Mouse (Mus musculus) gonadal fat pad, adult 2 months (tissue): ENCODE results near the gene BC049762. TPM values are rescaled to one million over a fixed set of nuclear protein-coding genes. Genes with fewer than 3 reads are reported as not detected.

Source experiments
- DNase-seq: peaks from one replicate; pipeline ENCODE4 v3.0.0-alpha.2; 2012; ENCODE audit warnings: low read depth
- polyA plus RNA-seq: library from polyadenylated mRNA; depleted of rRNA; stranded (reverse); fragments of >200 nt; gene quantifications from 2 replicates; pipeline ENCODE4 v1.2.3, GENCODE M21; 2012; rRNA removed

Gene BC049762
- polyA plus RNA-seq, 1 experiment, result 2.2 TPM

- DNase-seq, result no peak
Observed at GRCm38 (mm10) chr11:51219396-51219980, 43.4 kb downstream of the BC049762 start.

- no peak for DNase-seq
Observed at GRCm38 (mm10) chr11:51214021-51214420, 48.8 kb downstream of the BC049762 start.

GRCm38 (mm10) chr11:51211426-51211825 is 51.4 kb downstream of the BC049762 start:
- no peak for DNase-seq

- no peak for DNase-seq
Observed at GRCm38 (mm10) chr11:51207758-51208157, 55.1 kb downstream of the BC049762 start.

Other genes with a start within 250 kb of the BC049762 start
- not detected in 2 replicates for gene Olfr54, start 248.8 kb downstream of the BC049762 start, polyA plus RNA-seq
- not detected in 2 replicates for gene Olfr1375, start 214.9 kb downstream of the BC049762 start, polyA plus RNA-seq
- 2.3 and 3.0 TPM in 2 replicates for gene Zfp354a, start 203.8 kb downstream of the BC049762 start, polyA plus RNA-seq
- 0.11 TPM in 1 of 2 replicates, not detected in the other for gene Gm12569, start 42.6 kb downstream of the BC049762 start, polyA plus RNA-seq
- gene Clk4, start 1.3 kb downstream of the BC049762 start, polyA plus RNA-seq, result 44.4 and 54.9 TPM in 2 replicates
- gene Col23a1, start 26.9 kb upstream of the BC049762 start, polyA plus RNA-seq, result 8.0 and 9.8 TPM in 2 replicates